26 mouse cellular contexts compared by ENCODE assay signal in the genomic region with DNA sequence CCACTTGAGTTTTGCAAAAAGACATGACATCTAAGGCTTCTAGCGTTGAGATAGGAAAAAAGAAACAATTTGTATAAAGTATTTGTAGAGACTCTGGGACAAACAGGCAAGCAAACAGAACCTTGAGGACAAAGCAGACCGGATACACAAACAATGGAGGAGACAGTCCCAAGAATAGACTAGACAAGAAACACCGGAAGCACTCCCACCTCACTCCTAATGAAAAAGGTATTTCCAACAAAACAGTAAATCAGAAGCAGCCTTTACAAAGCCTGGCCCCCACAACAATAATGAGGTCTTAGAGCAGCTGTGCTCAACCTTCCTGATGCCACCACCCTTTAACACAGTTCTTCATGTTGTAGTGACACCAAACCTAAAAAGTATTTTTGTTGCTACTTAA. TPM values are rescaled to one million over a fixed set of nuclear protein-coding genes. Genes with fewer than 3 reads are reported as not detected.
DNase-seq lines count a peak whose midpoint lies in the region; TF ChIP-seq lines count a peak whose summit lies in the region.
"Had no signal": no experiment of that assay in that cellular context is flagged by ENCODE, and none has a peak within 500 bp of the region (broad histone marks: within the 10 kb centered on the region; RNA-seq: fewer than 3 reads in every experiment).

No protein-coding gene starts in this region.

- no peak overlapping the region for H3K9ac ChIP-seq in heart, adult 2 months (ENCODE audit: low read depth, low read length)
- H3K9ac ChIP-seq: embryonic facial prominence, embryonic 15.5 days; heart, embryonic 15.5 days; hindbrain, embryonic 14.5 days; intestine, embryonic 15.5 days had no signal

- no peak overlapping the region for H3K4me3 ChIP-seq in heart, adult 2 months
- no peak overlapping the region for H3K4me3 ChIP-seq in kidney, adult 2 months (ENCODE audit: insufficient read depth, low read depth, low read length)
- H3K4me3 ChIP-seq: embryonic facial prominence, embryonic 15.5 days; erythroblast, embryonic 14.5 days; forebrain, embryonic 10.5 days; heart, embryonic 15.5 days; hindbrain, embryonic 10.5 days; intestine, embryonic 15.5 days had no signal

- peak overlapping the region; percentile 52 for H3K27ac ChIP-seq in heart, adult 2 months
- no peak overlapping the region; the same call in 1 of the 2 replicates for H3K27ac ChIP-seq in kidney, adult 2 months (ENCODE audit: insufficient read depth, low read depth, low read length)
- H3K27ac ChIP-seq: embryonic facial prominence, embryonic 15.5 days; forebrain, embryonic 10.5 days; heart, embryonic 15.5 days; hindbrain, embryonic 10.5 days; hindbrain, embryonic 14.5 days; intestine, embryonic 15.5 days had no signal

- no peaks in the 10 kb centered on the region for H3K79me2 ChIP-seq in heart, adult 2 months (replicated peaks; ENCODE audit: control insufficient read depth, insufficient read depth, low read length)

- H3K4me1 ChIP-seq in heart, adult 2 months (ENCODE audit: control insufficient read depth, insufficient read depth, low read length): peaks cover 7% of the 10 kb centered on the region
- peaks cover 3% of the 10 kb centered on the region; the same call in 1 of the 2 replicates for H3K4me1 ChIP-seq in kidney, adult 2 months (ENCODE audit: control insufficient read depth, insufficient read depth, low read length)

- no peak for TF ChIP-seq EP300 in heart, adult 2 months (IDR thresholded peaks at IDR 0.05; ENCODE audit: insufficient read depth, low read depth, low read length)

- DNase-seq in heart, adult 2 months: no peak
- no peak for DNase-seq in heart, postnatal 25 days (ENCODE audit: low spot score)
- DNase-seq in kidney, adult 2 months: peak; percentile 72
- no peak for DNase-seq in kidney, adult 8-10 months
- peak; percentile 37 for DNase-seq in kidney, postnatal 14 days
- no peak for DNase-seq in kidney, postnatal 10 days
- peak; percentile 43 for DNase-seq in R1 (ENCODE audit: low read depth, low spot score)
- DNase-seq in adrenal gland, adult 18-20 months (ENCODE audit: low spot score in 2 of 2): no peak
- DNase-seq: adrenal gland, adult 8-10 months; adrenal gland, postnatal 36 days; cerebellum, adult 11 months; cerebellum, adult 8-10 months; cerebellum, postnatal 14 days; embryo, embryonic 11 days; gastrocnemius, postnatal 10 days had no signal

- H3K36me3 ChIP-seq in heart, adult 2 months (ENCODE audit: control insufficient read depth, insufficient read depth, low read length): no peaks in the 10 kb centered on the region
- no peaks in the 10 kb centered on the region for H3K36me3 ChIP-seq in kidney, adult 2 months (ENCODE audit: control insufficient read depth, insufficient read depth, low read length)
- H3K36me3 ChIP-seq: embryonic facial prominence, embryonic 15.5 days; forebrain, embryonic 10.5 days; heart, embryonic 15.5 days; hindbrain, embryonic 10.5 days; intestine, embryonic 15.5 days had no signal

- TF ChIP-seq POLR2A in heart, adult 2 months (IDR thresholded peaks at IDR 0.05; ENCODE audit: insufficient read depth, low read depth, low read length): peak; percentile 31; the same call in 1 of the 2 replicates
- no peak for TF ChIP-seq POLR2A in kidney, adult 2 months (IDR thresholded peaks at IDR 0.05; ENCODE audit: low read depth, low read length)

- no peak for TF ChIP-seq CTCF in heart, adult 2 months (IDR thresholded peaks at IDR 0.05)
- TF ChIP-seq CTCF in kidney, adult 2 months (conservative IDR thresholded peaks at IDR 0.05; ENCODE audit: insufficient read depth, insufficient read length, low read depth, low read length): no peak

- H3K27me3 ChIP-seq in heart, adult 2 months (ENCODE audit: control insufficient read depth, insufficient read depth, low read length): no peaks in the 10 kb centered on the region
- no peaks in the 10 kb centered on the region for H3K27me3 ChIP-seq in kidney, adult 2 months (replicated peaks; ENCODE audit: control insufficient read depth, insufficient read depth, low read length)
- H3K27me3 ChIP-seq: heart, embryonic 15.5 days; Patski had no signal

- intact Hi-C loops in heart, adult 2 months (cut with DNase I): no loop called here
- intact Hi-C loops in heart, postnatal 25 days (cut with DNase I): no loop called here

- 54% methylated on average over 3 of the region's 3 CpGs for WGBS in heart, adult 2 months
- WGBS in kidney, adult 2 months: 60% methylated on average over 3 of the region's 3 CpGs

RNA-seq across cellular contexts. Expression of gene Usp43, which starts 4.8 kb away (rescaled TPM):
- total RNA-seq in heart, adult 2 months (2021): 1 to 10 TPM; 1.6 to 1.7 TPM
- polyA plus RNA-seq in heart, adult 2 months (2012; rRNA removed): 1.1 and 1.4 TPM in 2 replicates
- total RNA-seq in heart, postnatal 25 days (2021): 1 to 10 TPM; 2.0 to 2.8 TPM
- 3.0 and 3.5 TPM in 2 replicates for polyA plus RNA-seq in kidney, adult 2 months (2012; rRNA removed)
- total RNA-seq in adrenal gland, adult 18-20 months (2021): 1 to 10 TPM in 1 of 2 experiments, under 1 TPM in 1; 0.56 to 1.2 TPM
- total RNA-seq: CH12.LX; common myeloid progenitor, adult 5-6 weeks had no signal
- polyA plus RNA-seq: erythroblast, embryonic 14.5 days had no signal

RNA-seq across cellular contexts. Expression of gene Cfap52, which starts 48.3 kb away (rescaled TPM):
- total RNA-seq in heart, adult 2 months (2021): not detected
- polyA plus RNA-seq in heart, adult 2 months (2012; rRNA removed): 0.12 and 0.64 TPM in 2 replicates
- total RNA-seq in heart, postnatal 25 days (2021): not detected
- 1.9 and 4.8 TPM in 2 replicates for polyA plus RNA-seq in kidney, adult 2 months (2012; rRNA removed)
- total RNA-seq in adrenal gland, adult 18-20 months (2021): not detected
- total RNA-seq: adrenal gland, adult 8-10 months; adrenal gland, postnatal 36 days; CH12.LX; common myeloid progenitor, adult 5-6 weeks had no signal
- polyA plus RNA-seq: embryonic facial prominence, embryonic 11.5 days; erythroblast, embryonic 14.5 days had no signal

RNA-seq across cellular contexts. Expression of gene Stx8, which starts 48.9 kb away (rescaled TPM):
- 10 to 100 TPM; 22.6 to 29.1 TPM for total RNA-seq in heart, adult 2 months (2021)
- 6.7 and 10.2 TPM in 2 replicates for polyA plus RNA-seq in heart, adult 2 months (2012; rRNA removed)
- 10 to 100 TPM; 26.7 to 30.1 TPM for total RNA-seq in heart, postnatal 25 days (2021)
- polyA plus RNA-seq in kidney, adult 2 months (2012; rRNA removed): 6.9 and 10.7 TPM in 2 replicates
- 10 to 100 TPM; 30.5 to 35.4 TPM for total RNA-seq in adrenal gland, adult 18-20 months (2021)

Comparison
In these comparisons a context has a peak if more than half of its experiments do, and no peak if none do; other contexts are left out.
1. DNase-seq: peak in kidney, adult 2 months (single experiment), kidney, postnatal 14 days (single experiment) and R1 (single experiment); none in heart, adult 2 months (0 of 2), heart, postnatal 25 days (single experiment), kidney, adult 8-10 months (0 of 2), kidney, postnatal 10 days (single experiment) and adrenal gland, adult 18-20 months (0 of 2).